Mouse (Mus musculus): ENCODE data around the gene Bud13. TPM values are rescaled to one million over a fixed set of nuclear protein-coding genes. Genes with fewer than 3 reads are reported as not detected.
A peak's percentile ranks its signal among the peaks of the same experiment; 100 is the strongest.
"Not testable (repeated sequence)": the region's sequence is repeated elsewhere in the genome, so short reads cannot be mapped to it uniquely, and the experiment has no call there.

Gene Bud13
- polyA plus RNA-seq, 1 experiment: 7.1 TPM

DNA sequence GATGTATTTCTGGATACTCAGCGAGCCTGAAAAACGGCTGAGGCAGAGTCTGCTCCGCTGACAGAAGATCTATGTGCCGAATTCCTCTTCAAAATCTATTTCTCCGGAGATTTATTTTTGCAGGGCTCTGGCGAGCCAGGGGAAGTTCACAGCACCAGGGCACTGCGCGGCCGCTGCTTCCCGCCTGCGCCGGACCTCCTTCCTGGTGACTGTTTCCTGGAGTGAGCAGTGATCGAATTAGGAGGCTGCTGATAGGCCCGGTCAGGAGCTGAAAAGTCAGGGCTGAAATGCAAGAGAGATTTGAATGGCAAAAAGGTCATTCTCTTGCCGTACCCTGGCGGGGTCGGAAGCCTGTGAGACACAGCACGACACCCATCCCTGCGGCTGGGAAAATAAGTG, 46.4 kb downstream of the Bud13 start:
- H3K4me3 ChIP-seq (ENCODE audit: insufficient read depth, low read depth, low read length): peak overlapping the region; percentile 45
- WGBS: 10% methylated on average over 19 of the region's 19 CpGs
- DNase-seq: peak; percentile 22
- no peaks in the 10 kb centered on the region for H3K36me3 ChIP-seq (ENCODE audit: control insufficient read depth, insufficient read depth, low read length)
- H3K27ac ChIP-seq (ENCODE audit: insufficient read depth, low read depth, low read length): no peak overlapping the region
- TF ChIP-seq POLR2A (IDR thresholded peaks at IDR 0.05; ENCODE audit: low read depth, low read length) (no peak), CTCF (conservative IDR thresholded peaks at IDR 0.05; ENCODE audit: insufficient read depth, insufficient read length, low read depth, low read length) (no peak)
- no peaks in the 10 kb centered on the region for H3K27me3 ChIP-seq (replicated peaks; ENCODE audit: control insufficient read depth, insufficient read depth, low read length)
- H3K4me1 ChIP-seq (ENCODE audit: control insufficient read depth, insufficient read depth, low read length): no peaks in the 10 kb centered on the region

GRCm38 (mm10) chr9:46329801-46330585, 47.2 kb downstream of the Bud13 start:
- TF ChIP-seq POLR2A (IDR thresholded peaks at IDR 0.05; ENCODE audit: low read depth, low read length) (no peak), CTCF (conservative IDR thresholded peaks at IDR 0.05; ENCODE audit: insufficient read depth, insufficient read length, low read depth, low read length) (no peak)
- H3K4me3 ChIP-seq (ENCODE audit: insufficient read depth, low read depth, low read length): no peak overlapping the region
- no peaks in the 10 kb centered on the region for H3K27me3 ChIP-seq (replicated peaks; ENCODE audit: control insufficient read depth, insufficient read depth, low read length)
- no peak for DNase-seq
- H3K4me1 ChIP-seq (ENCODE audit: control insufficient read depth, insufficient read depth, low read length): no peaks in the 10 kb centered on the region
- no peaks in the 10 kb centered on the region for H3K36me3 ChIP-seq (ENCODE audit: control insufficient read depth, insufficient read depth, low read length)
- H3K27ac ChIP-seq (ENCODE audit: insufficient read depth, low read depth, low read length): no peak overlapping the region
- WGBS: 42% methylated on average over 24 of the region's 24 CpGs

DNA sequence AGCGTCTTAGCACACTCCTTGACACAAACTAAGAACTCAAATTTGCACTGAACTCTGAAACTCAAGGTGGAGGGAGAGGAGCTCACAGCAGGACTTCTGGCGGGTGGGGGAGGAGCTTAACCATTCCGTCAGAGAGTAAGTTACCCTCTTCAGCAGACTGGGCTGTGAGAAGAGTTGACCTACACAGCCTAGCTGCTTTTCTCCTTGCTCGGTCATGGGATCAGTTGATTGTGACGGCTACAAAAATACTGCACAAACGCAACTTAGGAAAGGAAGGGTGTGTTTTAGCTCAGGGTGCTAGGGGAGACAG, 47.7 kb downstream of the Bud13 start:
- H3K36me3 ChIP-seq (ENCODE audit: control insufficient read depth, insufficient read depth, low read length): no peaks in the 10 kb centered on the region
- no peak for TF ChIP-seq POLR2A (IDR thresholded peaks at IDR 0.05; ENCODE audit: low read depth, low read length)
- TF ChIP-seq CTCF (conservative IDR thresholded peaks at IDR 0.05; ENCODE audit: insufficient read depth, insufficient read length, low read depth, low read length): no peak
- no peak overlapping the region for H3K4me3 ChIP-seq (ENCODE audit: insufficient read depth, low read depth, low read length)
- no peak overlapping the region for H3K27ac ChIP-seq (ENCODE audit: insufficient read depth, low read depth, low read length)
- H3K4me1 ChIP-seq (ENCODE audit: control insufficient read depth, insufficient read depth, low read length): no peaks in the 10 kb centered on the region
- H3K27me3 ChIP-seq (replicated peaks; ENCODE audit: control insufficient read depth, insufficient read depth, low read length): no peaks in the 10 kb centered on the region
- no peak for DNase-seq
- 57% methylated on average over 6 of the region's 6 CpGs for WGBS

DNA sequence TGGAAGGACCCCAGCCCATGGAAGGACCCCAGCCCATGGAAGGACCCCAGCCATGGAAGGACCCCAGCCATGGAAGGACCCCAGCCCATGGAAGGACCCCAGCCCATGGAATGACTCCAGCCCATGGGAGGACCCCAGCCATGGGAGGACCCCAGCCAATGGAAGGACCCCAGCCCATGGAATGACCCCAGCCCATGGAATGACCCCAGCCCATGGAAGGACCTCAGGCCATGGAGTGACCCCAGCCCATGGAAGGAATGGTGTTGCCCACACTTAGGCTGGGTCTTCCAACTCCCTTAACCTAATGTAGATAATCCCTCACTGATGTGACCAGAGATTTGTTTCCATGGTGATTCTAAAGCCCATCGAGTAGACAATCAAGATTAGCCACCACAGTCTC, 48.5 kb downstream of the Bud13 start:
- Histone ChIP-seq H3K4me3 (ENCODE audit: insufficient read depth, low read depth, low read length) (no peak overlapping the region), H3K27me3 (replicated peaks; ENCODE audit: control insufficient read depth, insufficient read depth, low read length) (no peaks in the 10 kb centered on the region), H3K27ac (ENCODE audit: insufficient read depth, low read depth, low read length) (no peak overlapping the region), H3K36me3 (ENCODE audit: control insufficient read depth, insufficient read depth, low read length) (no peaks in the 10 kb centered on the region), H3K4me1 (ENCODE audit: control insufficient read depth, insufficient read depth, low read length) (no peaks in the 10 kb centered on the region)
- TF ChIP-seq POLR2A (IDR thresholded peaks at IDR 0.05; ENCODE audit: low read depth, low read length): no peak
- no peak for TF ChIP-seq CTCF (conservative IDR thresholded peaks at IDR 0.05; ENCODE audit: insufficient read depth, insufficient read length, low read depth, low read length)
- 89% methylated on average over 1 of the region's 1 CpGs for WGBS
- no peak for DNase-seq

DNA sequence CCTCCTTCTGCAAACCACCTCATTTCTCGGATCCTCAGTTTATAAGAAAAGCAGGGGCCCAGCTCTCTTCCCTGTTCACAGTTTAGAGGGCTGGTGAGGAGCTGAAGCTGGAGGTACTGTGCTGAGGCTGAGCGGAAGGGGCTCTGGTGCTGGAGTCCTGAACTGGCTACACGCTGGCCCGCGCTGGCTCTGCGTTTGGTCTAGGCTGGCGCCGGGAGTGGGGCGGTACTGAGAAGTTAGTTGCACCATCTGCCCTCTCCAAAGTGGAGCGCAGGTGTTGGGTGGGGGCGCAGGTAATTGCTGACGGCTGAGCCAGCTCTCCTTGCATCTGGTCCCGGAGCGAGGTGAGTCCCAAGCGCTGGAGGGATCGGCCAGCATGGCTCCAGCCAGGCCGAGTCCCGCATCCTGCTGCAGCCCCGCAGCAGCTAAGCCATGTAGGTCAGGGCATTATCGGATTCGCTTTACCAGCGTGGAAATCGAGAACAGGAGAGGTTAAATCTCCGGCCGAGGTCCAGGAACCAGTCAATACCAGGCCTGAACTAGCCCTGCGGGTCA, 51.7 kb downstream of the Bud13 start:
- no peaks in the 10 kb centered on the region for H3K4me1 ChIP-seq (ENCODE audit: control insufficient read depth, insufficient read depth, low read length)
- H3K27ac ChIP-seq (ENCODE audit: insufficient read depth, low read depth, low read length): no peak overlapping the region
- 49% methylated on average over 26 of the region's 26 CpGs for WGBS
- H3K36me3 ChIP-seq (ENCODE audit: control insufficient read depth, insufficient read depth, low read length): no peaks in the 10 kb centered on the region
- no peaks in the 10 kb centered on the region for H3K27me3 ChIP-seq (replicated peaks; ENCODE audit: control insufficient read depth, insufficient read depth, low read length)
- no peak for DNase-seq
- TF ChIP-seq CTCF (conservative IDR thresholded peaks at IDR 0.05; ENCODE audit: insufficient read depth, insufficient read length, low read depth, low read length): no peak
- TF ChIP-seq POLR2A (IDR thresholded peaks at IDR 0.05; ENCODE audit: low read depth, low read length): no peak
- H3K4me3 ChIP-seq (ENCODE audit: insufficient read depth, low read depth, low read length): no peak overlapping the region

GRCm38 (mm10) chr9:46335461-46335995, 52.7 kb downstream of the Bud13 start:
- WGBS: 79% methylated on average over 10 of the region's 10 CpGs
- DNase-seq: no peak
- Histone ChIP-seq H3K4me1 (ENCODE audit: control insufficient read depth, insufficient read depth, low read length) (no peaks in the 10 kb centered on the region), H3K27ac (ENCODE audit: insufficient read depth, low read depth, low read length) (no peak overlapping the region), H3K36me3 (ENCODE audit: control insufficient read depth, insufficient read depth, low read length) (no peaks in the 10 kb centered on the region), H3K4me3 (ENCODE audit: insufficient read depth, low read depth, low read length) (no peak overlapping the region), H3K27me3 (replicated peaks; ENCODE audit: control insufficient read depth, insufficient read depth, low read length) (no peaks in the 10 kb centered on the region)
- TF ChIP-seq CTCF (conservative IDR thresholded peaks at IDR 0.05; ENCODE audit: insufficient read depth, insufficient read length, low read depth, low read length) (no peak), POLR2A (IDR thresholded peaks at IDR 0.05; ENCODE audit: low read depth, low read length) (no peak)

DNA sequence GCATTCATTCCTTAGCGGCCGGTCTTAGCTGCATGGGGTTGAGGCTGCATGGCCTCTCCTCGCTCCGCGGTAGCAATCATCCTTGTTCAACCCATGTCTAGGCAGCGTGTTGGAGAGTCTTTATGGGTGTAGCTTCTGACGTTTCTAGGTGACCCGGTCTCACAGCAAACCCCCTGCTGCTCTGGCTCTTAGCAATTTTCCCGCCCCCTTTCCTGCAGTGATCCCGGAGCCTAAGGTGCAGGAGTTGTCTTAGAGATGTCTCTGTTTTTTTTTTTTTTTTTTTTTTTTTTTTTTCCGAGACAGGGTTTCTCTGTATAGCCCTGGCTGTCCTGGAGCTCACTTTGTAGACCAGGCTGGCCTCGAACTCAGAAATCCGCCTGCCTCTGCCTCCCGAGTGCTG, 53.5 kb downstream of the Bud13 start:
- H3K27me3 ChIP-seq (replicated peaks; ENCODE audit: control insufficient read depth, insufficient read depth, low read length); H3K27ac ChIP-seq (ENCODE audit: insufficient read depth, low read depth, low read length); DNase-seq; H3K4me1 ChIP-seq (ENCODE audit: control insufficient read depth, insufficient read depth, low read length); H3K4me3 ChIP-seq (ENCODE audit: insufficient read depth, low read depth, low read length); H3K36me3 ChIP-seq (ENCODE audit: control insufficient read depth, insufficient read depth, low read length): not testable (repeated sequence)
- 78% methylated on average over 13 of the region's 14 CpGs for WGBS

Measured in kidney, adult 2 months (tissue).